Mouse (Mus musculus): Measurements from ENCODE around the gene Trim56. TPM values are rescaled to one million over a fixed set of nuclear protein-coding genes. Genes with fewer than 3 reads are reported as not detected.

Gene Trim56
- polyA plus RNA-seq, 1 experiment from 2014 or later: 7.1 TPM

DNA sequence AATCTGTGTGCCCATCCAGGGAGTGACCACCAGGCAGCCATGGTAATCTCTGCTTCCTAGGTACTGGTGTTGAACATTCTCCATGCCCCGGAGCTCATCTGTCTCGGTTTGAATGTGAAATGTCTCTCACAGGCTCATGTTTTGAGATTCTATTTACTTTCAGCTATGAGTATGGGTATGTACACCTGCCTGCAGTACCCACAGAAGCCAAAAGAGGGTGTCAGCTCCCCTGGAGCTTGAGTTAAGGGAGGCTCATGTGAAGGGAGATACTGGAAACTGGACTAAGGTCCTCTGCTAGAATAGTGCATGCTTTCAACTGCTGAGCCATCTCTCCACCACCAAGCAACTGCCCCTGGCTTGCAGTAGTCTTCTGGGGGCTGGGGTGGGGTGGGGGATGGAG, 12.0 kb downstream of the Trim56 start:
- DNase-seq (ENCODE audit: low spot score): no peak
- no peak for ATAC-seq (ENCODE audit: low FRiP score)
- no peaks in the 10 kb centered on the region for H3K27me3 ChIP-seq (ENCODE audit: control insufficient read depth, insufficient read depth, low read length)

DNA sequence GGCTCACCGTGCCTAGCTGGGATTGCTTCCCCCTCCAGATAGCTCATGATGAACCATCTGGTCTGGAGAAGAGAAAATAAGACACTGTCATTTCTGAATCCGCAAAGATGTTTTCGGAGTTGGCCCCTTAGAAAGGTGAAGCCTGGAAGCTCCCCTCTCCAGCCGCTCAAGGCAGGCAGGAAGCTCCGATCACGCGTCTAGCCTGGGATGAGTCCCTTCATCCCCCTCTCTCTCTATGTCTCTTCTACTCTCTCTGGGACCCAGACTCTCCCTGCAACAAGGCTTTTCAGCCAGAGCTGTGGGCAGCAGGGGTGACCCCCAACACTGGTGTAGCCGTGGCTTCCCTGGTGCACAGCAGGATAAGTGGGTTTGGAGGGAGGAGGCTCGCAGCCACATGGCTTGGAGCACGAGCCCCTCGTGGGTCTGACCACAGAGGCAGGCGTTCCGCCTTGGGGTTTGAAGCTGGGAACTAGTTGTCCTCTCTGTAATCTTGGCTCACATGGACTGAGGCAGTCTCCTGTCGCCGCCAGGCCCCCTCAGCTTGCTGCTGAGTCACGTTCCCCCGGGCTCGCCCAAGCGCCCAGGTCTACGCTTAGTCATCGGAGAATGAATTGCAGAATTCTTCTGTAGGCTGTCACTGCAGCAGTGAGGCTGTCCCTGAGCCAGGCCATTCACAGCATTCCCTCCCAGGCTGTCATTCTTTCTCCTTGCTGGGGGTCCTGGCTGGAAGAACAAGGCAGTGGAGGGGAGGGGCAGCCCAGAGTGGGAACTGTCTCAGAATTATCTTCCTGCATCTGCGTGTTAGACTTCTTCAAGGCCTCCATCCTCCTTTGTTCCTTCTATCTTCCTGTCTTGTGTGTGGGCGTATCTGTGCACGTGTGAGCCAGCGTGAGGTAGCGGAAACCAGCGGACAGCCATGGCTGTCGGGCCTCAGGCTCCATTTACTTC, 13.2 kb downstream of the Trim56 start:
- Histone ChIP-seq H3K4me3 (ENCODE audit: low read depth, low read length) (no peak overlapping the region), H3K4me2 (replicated peaks; ENCODE audit: low read depth, low read length) (no peak overlapping the region), H3K9me3 (ENCODE audit: control insufficient read depth, low read length) (no peaks in the 10 kb centered on the region), H3K27ac (ENCODE audit: low read depth, low read length) (no peak overlapping the region), H3K9ac (ENCODE audit: low read depth, low read length) (0 out of 2 replicates have a peak overlapping the region, but pooled peaks have one; percentile 11), H3K27me3 (ENCODE audit: control insufficient read depth, insufficient read depth, low read length) (no peaks in the 10 kb centered on the region), H3K4me1 (replicated peaks; ENCODE audit: control insufficient read depth, insufficient read depth, low read length) (no peaks in the 10 kb centered on the region), H3K36me3 (ENCODE audit: control insufficient read depth, insufficient read depth, low read length) (no peaks in the 10 kb centered on the region)
- DNase-seq (ENCODE audit: low spot score): no peak
- WGBS: 65% methylated on average over 28 of the region's 28 CpGs
- ATAC-seq (ENCODE audit: low FRiP score): no peak

More for the DNA sequence above, 12.0 kb downstream of the Trim56 start:
- H3K9me3 ChIP-seq (ENCODE audit: control insufficient read depth, low read length): no peaks in the 10 kb centered on the region
- H3K9ac ChIP-seq (ENCODE audit: low read depth, low read length): no peak overlapping the region
- no peak overlapping the region for H3K4me3 ChIP-seq (ENCODE audit: low read depth, low read length)
- H3K36me3 ChIP-seq (ENCODE audit: control insufficient read depth, insufficient read depth, low read length): no peaks in the 10 kb centered on the region
- H3K4me1 ChIP-seq (replicated peaks; ENCODE audit: control insufficient read depth, insufficient read depth, low read length): no peaks in the 10 kb centered on the region
- H3K27ac ChIP-seq (ENCODE audit: low read depth, low read length): no peak overlapping the region
- no peak overlapping the region for H3K4me2 ChIP-seq (replicated peaks; ENCODE audit: low read depth, low read length)
- WGBS: 92% methylated on average over 2 of the region's 2 CpGs

DNA sequence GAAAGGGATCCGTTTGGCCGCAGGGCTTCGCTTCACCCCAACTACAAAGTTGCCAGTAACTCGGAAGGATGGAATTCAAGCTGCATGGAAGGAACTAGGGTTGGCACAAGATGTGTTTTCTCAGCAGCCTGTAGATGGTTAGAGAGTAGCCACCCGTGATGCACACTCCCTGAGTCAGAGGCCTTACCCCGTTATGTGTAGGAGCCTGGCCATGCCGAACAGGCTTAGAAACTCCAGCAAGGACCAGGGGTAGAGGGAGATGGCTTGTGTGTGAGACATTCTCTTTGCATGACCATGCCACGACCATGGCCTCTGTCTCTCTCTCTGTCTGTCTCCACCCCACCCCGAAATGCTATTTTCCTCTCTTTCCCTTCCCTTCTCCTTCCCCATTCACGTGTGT, 13.9 kb downstream of the Trim56 start:
- no peaks in the 10 kb centered on the region for H3K4me1 ChIP-seq (replicated peaks; ENCODE audit: control insufficient read depth, insufficient read depth, low read length)
- H3K9ac ChIP-seq (ENCODE audit: low read depth, low read length): 0 out of 2 replicates have a peak overlapping the region, but pooled peaks have one; percentile 11
- WGBS: 79% methylated on average over 10 of the region's 10 CpGs
- H3K27ac ChIP-seq (ENCODE audit: low read depth, low read length): no peak overlapping the region
- no peak overlapping the region for H3K4me2 ChIP-seq (replicated peaks; ENCODE audit: low read depth, low read length)
- no peaks in the 10 kb centered on the region for H3K27me3 ChIP-seq (ENCODE audit: control insufficient read depth, insufficient read depth, low read length)
- ATAC-seq (ENCODE audit: low FRiP score) (no peak), DNase-seq (ENCODE audit: low spot score) (no peak)
- H3K36me3 ChIP-seq (ENCODE audit: control insufficient read depth, insufficient read depth, low read length): no peaks in the 10 kb centered on the region
- H3K9me3 ChIP-seq (ENCODE audit: control insufficient read depth, low read length): no peaks in the 10 kb centered on the region
- no peak overlapping the region for H3K4me3 ChIP-seq (ENCODE audit: low read depth, low read length)

DNA sequence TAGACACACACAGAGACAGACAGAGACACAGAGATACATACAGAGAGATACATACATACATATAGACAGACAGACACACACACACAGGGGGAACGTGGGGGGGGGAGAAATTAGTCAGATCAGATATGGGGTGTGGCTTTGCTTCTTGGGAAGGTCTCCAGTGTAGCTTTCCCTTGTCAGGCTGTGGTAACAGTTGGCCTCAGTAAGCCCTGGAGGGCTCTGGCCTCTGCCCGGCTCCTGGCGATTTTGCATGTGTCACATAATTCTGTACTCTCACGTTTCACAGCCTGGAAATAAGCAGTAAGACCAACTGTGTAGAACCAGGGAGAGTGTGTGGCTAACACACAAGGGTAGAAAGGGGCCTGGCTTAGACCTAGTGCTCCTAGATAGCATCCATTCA, 15.3 kb downstream of the Trim56 start:
- no peak for ATAC-seq (ENCODE audit: low FRiP score)
- Histone ChIP-seq H3K9ac (ENCODE audit: low read depth, low read length) (no peak overlapping the region), H3K36me3 (ENCODE audit: control insufficient read depth, insufficient read depth, low read length) (no peaks in the 10 kb centered on the region), H3K4me3 (ENCODE audit: low read depth, low read length) (no peak overlapping the region), H3K27me3 (ENCODE audit: control insufficient read depth, insufficient read depth, low read length) (no peaks in the 10 kb centered on the region), H3K4me2 (replicated peaks; ENCODE audit: low read depth, low read length) (no peak overlapping the region), H3K4me1 (replicated peaks; ENCODE audit: control insufficient read depth, insufficient read depth, low read length) (no peaks in the 10 kb centered on the region), H3K9me3 (ENCODE audit: control insufficient read depth, low read length) (no peaks in the 10 kb centered on the region), H3K27ac (ENCODE audit: low read depth, low read length) (no peak overlapping the region)
- WGBS: 54% methylated on average over 4 of the region's 4 CpGs
- no peak for DNase-seq (ENCODE audit: low spot score)

DNA sequence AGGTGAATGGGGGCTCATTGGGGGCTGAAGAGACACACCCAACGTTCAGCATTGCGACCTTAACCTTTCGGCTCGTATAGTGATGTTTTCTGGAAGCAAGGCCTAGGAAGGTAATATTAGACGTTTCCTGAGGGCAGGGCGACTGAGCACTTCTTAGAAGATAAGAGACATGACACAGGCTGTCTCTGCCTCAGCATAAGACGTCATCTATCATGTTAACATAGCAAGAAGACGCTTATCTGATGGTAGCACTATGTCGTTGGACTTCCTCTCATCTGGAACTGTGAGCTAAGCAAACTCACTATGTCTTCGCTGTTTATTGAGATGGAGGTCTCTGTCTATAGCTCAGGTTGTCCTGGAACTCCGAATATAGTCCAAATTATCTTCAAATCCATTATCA, 17.6 kb downstream of the Trim56 start:
- ATAC-seq (ENCODE audit: low FRiP score): no peak
- Histone ChIP-seq H3K4me2 (replicated peaks; ENCODE audit: low read depth, low read length) (no peak overlapping the region), H3K4me1 (replicated peaks; ENCODE audit: control insufficient read depth, insufficient read depth, low read length) (no peaks in the 10 kb centered on the region), H3K27me3 (ENCODE audit: control insufficient read depth, insufficient read depth, low read length) (no peaks in the 10 kb centered on the region), H3K27ac (ENCODE audit: low read depth, low read length) (no peak overlapping the region), H3K9me3 (ENCODE audit: control insufficient read depth, low read length) (no peaks in the 10 kb centered on the region), H3K9ac (ENCODE audit: low read depth, low read length) (no peak overlapping the region), H3K36me3 (ENCODE audit: control insufficient read depth, insufficient read depth, low read length) (no peaks in the 10 kb centered on the region), H3K4me3 (ENCODE audit: low read depth, low read length) (no peak overlapping the region)
- no peak for DNase-seq (ENCODE audit: low spot score)
- WGBS: 78% methylated on average over 11 of the region's 11 CpGs

DNA sequence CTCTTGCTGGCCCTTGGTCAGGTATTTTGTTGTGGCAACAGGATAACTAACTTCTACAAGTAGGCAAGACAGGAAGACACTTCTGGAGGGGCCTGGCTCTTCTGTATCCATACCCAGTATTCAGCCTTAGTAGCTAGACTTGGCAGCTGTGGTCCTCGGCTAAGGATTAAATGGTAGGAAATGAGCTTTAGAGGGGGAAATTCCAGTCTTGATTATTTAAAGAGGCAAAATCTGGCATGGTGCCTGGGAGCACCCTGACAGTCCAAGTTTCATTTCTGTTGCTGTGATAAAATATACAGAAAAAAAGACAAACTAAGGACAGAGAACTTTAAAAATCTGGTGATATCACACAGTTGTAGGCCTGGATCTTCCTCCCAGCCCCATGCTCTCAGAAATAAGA, 20.0 kb downstream of the Trim56 start:
- H3K4me1 ChIP-seq (replicated peaks; ENCODE audit: control insufficient read depth, insufficient read depth, low read length): no peaks in the 10 kb centered on the region
- no peak overlapping the region for H3K27ac ChIP-seq (ENCODE audit: low read depth, low read length)
- no peak overlapping the region for H3K9ac ChIP-seq (ENCODE audit: low read depth, low read length)
- H3K9me3 ChIP-seq (ENCODE audit: control insufficient read depth, low read length): no peaks in the 10 kb centered on the region
- no peak overlapping the region for H3K4me2 ChIP-seq (replicated peaks; ENCODE audit: low read depth, low read length)
- H3K27me3 ChIP-seq (ENCODE audit: control insufficient read depth, insufficient read depth, low read length): no peaks in the 10 kb centered on the region
- H3K4me3 ChIP-seq (ENCODE audit: low read depth, low read length): no peak overlapping the region
- no peak for ATAC-seq (ENCODE audit: low FRiP score)
- no peaks in the 10 kb centered on the region for H3K36me3 ChIP-seq (ENCODE audit: control insufficient read depth, insufficient read depth, low read length)
- 96% methylated on average over 1 of the region's 1 CpGs for WGBS
- DNase-seq (ENCODE audit: low spot score): no peak

DNA sequence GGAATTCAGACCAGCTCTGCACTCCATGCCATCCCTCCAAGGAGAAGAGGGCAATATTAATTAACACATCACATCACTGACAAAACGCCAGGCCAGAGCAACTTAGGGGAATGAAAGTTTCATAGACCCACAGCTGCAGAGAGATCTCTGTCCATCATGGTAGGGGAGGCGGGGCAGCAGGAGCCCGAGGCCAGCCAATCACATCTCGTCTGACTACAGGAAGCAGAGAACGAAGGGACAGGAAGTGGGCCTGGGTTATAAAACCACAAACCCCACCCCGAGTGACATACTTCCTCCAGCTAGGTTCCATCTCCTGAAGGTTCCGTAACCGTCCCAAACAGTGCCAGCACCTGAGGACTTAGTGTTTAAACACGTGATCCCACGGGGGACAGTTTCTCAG, 20.9 kb downstream of the Trim56 start:
- H3K4me2 ChIP-seq (replicated peaks; ENCODE audit: low read depth, low read length): no peak overlapping the region
- no peaks in the 10 kb centered on the region for H3K36me3 ChIP-seq (ENCODE audit: control insufficient read depth, insufficient read depth, low read length)
- WGBS: 88% methylated on average over 10 of the region's 10 CpGs
- no peak for DNase-seq (ENCODE audit: low spot score)
- H3K27me3 ChIP-seq (ENCODE audit: control insufficient read depth, insufficient read depth, low read length): no peaks in the 10 kb centered on the region
- H3K9ac ChIP-seq (ENCODE audit: low read depth, low read length): no peak overlapping the region
- no peaks in the 10 kb centered on the region for H3K4me1 ChIP-seq (replicated peaks; ENCODE audit: control insufficient read depth, insufficient read depth, low read length)
- no peak overlapping the region for H3K27ac ChIP-seq (ENCODE audit: low read depth, low read length)
- H3K9me3 ChIP-seq (ENCODE audit: control insufficient read depth, low read length): no peaks in the 10 kb centered on the region
- H3K4me3 ChIP-seq (ENCODE audit: low read depth, low read length): no peak overlapping the region
- ATAC-seq (ENCODE audit: low FRiP score): no peak

DNA sequence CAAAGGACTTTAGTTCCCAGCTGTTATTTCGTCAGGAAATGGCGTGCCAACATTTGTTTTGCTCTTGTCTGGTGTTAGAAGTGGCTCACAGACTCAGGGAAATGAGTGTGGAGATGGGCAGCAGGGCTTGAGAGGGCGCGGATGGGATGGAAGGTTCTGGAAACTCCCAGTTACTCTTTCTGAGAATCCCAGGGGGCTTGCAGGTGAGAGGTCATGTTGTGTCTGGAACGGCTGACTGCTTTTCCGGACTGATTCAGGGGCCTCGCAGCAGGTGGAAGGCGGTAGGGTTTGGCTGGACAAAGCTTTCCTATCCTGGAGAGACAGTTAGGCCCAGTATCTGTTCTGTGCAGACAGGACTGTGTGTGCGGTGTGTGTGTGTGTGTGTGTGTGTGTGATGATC, 22.3 kb downstream of the Trim56 start:
- no peaks in the 10 kb centered on the region for H3K27me3 ChIP-seq (ENCODE audit: control insufficient read depth, insufficient read depth, low read length)
- no peak overlapping the region for H3K4me2 ChIP-seq (replicated peaks; ENCODE audit: low read depth, low read length)
- H3K36me3 ChIP-seq (ENCODE audit: control insufficient read depth, insufficient read depth, low read length): no peaks in the 10 kb centered on the region
- no peaks in the 10 kb centered on the region for H3K4me1 ChIP-seq (replicated peaks; ENCODE audit: control insufficient read depth, insufficient read depth, low read length)
- H3K9ac ChIP-seq (ENCODE audit: low read depth, low read length): no peak overlapping the region
- DNase-seq (ENCODE audit: low spot score) (no peak), ATAC-seq (ENCODE audit: low FRiP score) (no peak)
- no peak overlapping the region for H3K4me3 ChIP-seq (ENCODE audit: low read depth, low read length)
- no peak overlapping the region for H3K27ac ChIP-seq (ENCODE audit: low read depth, low read length)
- WGBS: 78% methylated on average over 9 of the region's 9 CpGs
- no peaks in the 10 kb centered on the region for H3K9me3 ChIP-seq (ENCODE audit: control insufficient read depth, low read length)

DNA sequence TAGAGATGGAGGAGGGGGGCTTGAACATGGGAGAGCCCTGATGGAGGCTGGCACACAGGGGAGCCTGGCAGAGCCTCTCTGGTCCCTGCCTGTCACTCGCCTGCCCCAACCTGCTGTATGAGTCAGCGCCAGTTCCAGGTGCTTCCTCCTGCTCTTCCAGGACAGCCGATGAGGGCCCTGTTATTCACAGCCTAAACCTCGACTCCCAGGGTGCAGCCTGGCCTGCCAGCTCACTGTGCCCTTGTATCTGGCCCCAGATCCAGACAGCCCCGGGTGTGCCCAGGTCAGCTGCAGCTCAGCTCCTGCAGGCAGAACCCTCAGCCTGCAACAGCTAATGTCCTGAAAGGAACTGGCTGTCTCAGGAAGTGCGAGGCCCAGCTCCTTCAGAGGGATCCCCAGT, 24.4 kb downstream of the Trim56 start:
- Histone ChIP-seq H3K4me3 (ENCODE audit: low read depth, low read length) (no peak overlapping the region), H3K27ac (ENCODE audit: low read depth, low read length) (no peak overlapping the region), H3K27me3 (ENCODE audit: control insufficient read depth, insufficient read depth, low read length) (no peaks in the 10 kb centered on the region), H3K4me2 (replicated peaks; ENCODE audit: low read depth, low read length) (no peak overlapping the region), H3K4me1 (replicated peaks; ENCODE audit: control insufficient read depth, insufficient read depth, low read length) (no peaks in the 10 kb centered on the region), H3K9ac (ENCODE audit: low read depth, low read length) (no peak overlapping the region), H3K36me3 (ENCODE audit: control insufficient read depth, insufficient read depth, low read length) (no peaks in the 10 kb centered on the region), H3K9me3 (ENCODE audit: control insufficient read depth, low read length) (no peaks in the 10 kb centered on the region)
- ATAC-seq (ENCODE audit: low FRiP score): no peak
- WGBS: 63% methylated on average over 6 of the region's 6 CpGs
- no peak for DNase-seq (ENCODE audit: low spot score)
